Mouse (Mus musculus): ENCODE measurements around the gene Adk.

DNA sequence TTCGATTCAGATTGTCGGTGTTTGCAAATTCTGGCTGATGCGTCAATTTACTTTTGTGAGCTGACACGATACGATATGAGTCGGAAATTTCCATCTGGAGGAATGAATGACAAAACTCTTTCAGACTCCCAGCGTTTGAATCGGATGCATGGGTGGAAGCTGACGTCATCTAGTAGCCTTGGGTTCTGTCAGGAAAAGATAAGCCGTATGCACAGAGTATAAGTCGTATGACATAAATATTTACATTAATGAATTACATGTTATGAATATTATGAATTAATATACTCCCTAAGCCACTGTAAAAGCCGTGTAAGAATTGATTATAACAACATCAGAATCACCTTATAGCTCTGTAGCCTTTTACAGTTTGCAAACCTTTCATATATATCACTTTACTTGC lies 13.3 kb upstream of the Adk start:
- TF ChIP-seq POLR2A (IDR thresholded peaks at IDR 0.05; ENCODE audit: borderline replicate concordance, insufficient read depth, low read length) (no peak), CTCF (IDR thresholded peaks at IDR 0.05; ENCODE audit: borderline replicate concordance, insufficient read depth, low read depth, low read length) (no peak)
